Mouse (Mus musculus): ENCODE measurements at regions not wholly inside any gene's neighbourhood (a gene's known extent, or its start where the extent isn't known, plus 50 kb on each side); places are given as distances from the start of the nearest gene placed in this dataset.

DNA sequence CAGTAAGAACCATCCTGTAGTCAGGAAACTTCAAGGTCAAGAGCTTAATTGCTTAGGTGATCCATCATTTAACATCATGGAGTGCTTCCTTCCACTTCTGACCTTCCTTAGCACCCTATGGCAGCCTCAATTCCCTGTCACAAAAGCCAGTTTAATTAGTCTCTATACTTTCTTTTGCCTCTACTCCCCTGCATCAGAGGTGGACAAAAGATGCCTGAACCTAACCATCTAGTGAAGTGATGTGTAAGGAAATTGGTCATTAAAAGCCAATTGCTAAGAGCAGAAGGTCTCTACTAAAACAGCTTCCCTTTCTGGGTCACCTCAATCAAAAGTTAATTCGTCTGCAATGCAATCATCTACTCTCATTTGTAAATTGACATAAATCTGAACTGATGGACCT is 234.3 kb upstream of the Fbxl7 start:
- DNase-seq (ENCODE audit: low spot score), result no peak

DNA sequence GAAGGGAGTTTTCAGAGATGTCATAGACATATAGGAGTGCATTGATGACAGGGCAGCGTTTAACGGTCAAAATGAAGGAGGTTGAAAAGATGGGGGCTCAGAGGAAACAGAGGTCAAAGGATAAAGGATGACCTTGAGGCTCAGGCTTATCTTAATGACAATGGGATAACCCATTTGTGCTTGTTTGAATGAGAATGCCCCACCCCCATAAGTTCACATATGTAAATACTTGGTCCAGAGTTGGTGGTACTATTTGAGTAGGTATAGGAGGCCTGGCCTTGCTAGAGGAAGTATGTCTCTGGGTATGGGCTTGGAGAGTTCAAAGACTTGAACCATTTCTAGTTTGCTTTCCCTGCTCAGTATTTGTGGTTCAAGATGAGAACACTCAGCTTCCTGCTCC is 237.4 kb upstream of the Fbxl7 start:
- no peak for DNase-seq (ENCODE audit: low spot score)

DNA sequence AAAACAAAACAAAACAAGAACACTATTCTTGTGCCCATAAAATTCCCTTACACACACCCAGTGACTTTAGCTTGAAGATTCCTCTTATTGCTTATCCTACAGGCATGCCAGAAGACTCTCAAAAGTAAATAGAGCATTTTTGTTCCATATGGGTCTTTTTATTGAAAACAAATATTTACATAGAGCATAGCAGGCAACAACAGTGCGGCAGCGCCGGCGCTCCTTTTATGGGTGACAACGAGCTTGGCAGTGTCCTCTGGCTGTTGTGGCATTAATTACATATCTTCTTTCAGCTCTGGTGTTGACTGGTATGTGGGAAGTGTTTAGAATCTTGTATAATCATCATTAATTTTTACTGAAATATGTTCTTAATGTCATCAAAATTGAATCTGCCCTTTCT is 242.2 kb upstream of the Fbxl7 start:
- no peak for DNase-seq (ENCODE audit: low spot score)

DNA sequence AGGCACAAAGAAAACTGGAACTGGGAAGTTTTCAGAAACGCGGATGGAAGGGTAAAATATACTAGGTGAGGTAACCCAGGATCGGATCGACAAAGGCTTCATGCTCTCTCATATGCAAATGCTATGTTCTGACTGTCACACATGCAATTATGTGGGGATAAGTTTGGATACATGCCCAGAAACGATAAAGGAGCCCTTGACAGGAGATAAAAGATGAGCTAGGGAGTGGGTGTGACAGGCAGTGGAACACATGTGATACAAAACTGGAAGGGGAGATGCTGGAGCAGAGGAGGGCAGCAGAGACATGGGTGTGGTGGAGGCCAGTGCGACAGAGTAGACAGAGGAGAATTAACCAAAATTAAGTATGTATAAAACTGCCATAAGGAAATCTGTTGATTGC is 250.5 kb upstream of the Fbxl7 start:
- no peak for DNase-seq (ENCODE audit: low spot score)

DNA sequence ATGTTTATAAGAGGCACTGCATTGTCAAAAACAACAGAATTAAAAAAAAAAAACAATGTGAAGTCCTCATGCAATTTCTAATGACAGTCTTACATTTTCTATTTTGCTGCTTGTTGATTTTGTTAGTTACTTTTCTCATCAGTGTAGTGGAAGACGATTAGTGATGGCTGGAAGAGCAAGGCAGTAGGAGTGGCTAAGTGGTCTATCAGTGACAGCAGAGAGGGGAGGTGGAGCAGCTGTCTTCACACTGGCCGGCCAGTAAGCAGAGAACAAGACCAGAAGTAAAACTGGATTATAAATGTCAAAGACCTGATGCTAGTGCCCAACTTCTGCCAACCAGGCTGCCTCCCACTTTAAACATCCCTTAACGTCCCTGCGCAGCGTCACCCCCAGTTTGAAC is 265.6 kb upstream of the Fbxl7 start:
- DNase-seq (ENCODE audit: low spot score), result no peak

DNA sequence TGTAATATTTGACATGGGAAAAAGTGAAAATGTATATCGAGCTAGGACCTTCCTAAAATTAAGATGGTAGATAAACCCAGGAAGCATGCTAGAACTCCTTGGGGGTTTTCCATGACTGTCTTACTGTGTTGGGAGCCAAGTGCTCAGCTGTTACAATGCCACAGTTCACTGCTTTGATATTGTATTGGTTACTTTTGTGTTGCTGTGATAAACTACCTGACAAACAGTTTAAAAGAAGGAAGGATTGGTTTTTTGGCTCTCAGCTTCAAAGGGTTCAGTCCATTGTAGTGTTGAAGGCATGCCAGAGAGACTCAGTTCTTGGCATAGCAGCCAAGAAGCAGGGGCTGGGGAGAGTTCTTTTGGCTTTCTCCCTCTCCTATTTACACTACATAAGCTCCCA is 272.1 kb upstream of the Fbxl7 start:
- DNase-seq (ENCODE audit: low spot score), result no peak

DNA sequence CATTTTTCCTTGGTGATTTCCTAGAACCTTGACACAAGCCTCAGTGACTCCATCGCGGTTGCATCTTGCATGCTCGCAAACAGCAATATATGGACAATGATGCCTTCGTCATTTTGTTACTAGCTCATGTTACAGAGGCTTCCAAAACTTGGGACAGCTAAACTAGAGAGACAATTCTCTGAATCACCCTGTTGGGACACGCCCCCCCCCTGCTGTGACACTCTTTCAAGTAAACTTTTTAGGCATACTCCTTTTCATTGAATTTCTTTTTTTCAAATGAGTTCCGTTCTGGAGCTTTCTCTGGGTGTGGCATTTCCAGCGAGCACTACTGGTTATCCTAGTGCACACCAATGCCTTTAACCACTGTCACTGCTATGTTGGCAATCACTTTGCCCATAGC is 274.5 kb upstream of the Fbxl7 start:
- DNase-seq (ENCODE audit: low spot score), result no peak

DNA sequence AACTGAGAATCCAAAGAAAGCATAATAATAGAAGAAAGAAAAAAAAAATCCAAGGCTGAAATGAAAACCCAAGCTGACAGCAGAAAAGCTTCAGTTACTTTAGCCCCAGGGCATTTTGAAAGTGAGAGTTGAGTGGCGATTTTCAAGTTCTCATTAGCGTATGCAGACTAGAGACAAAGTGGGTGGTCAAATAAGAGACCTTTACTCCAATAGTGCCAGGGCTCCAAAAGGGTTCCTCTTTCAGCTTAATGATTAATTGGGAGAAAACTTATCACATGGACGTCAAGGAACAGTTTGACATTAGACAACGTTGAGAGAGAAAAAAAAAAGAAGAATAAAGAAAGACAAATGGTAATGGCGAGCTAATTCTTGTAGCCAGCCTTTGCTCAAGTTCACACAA is 278.1 kb upstream of the Fbxl7 start:
- no peak for DNase-seq (ENCODE audit: low spot score)

DNA sequence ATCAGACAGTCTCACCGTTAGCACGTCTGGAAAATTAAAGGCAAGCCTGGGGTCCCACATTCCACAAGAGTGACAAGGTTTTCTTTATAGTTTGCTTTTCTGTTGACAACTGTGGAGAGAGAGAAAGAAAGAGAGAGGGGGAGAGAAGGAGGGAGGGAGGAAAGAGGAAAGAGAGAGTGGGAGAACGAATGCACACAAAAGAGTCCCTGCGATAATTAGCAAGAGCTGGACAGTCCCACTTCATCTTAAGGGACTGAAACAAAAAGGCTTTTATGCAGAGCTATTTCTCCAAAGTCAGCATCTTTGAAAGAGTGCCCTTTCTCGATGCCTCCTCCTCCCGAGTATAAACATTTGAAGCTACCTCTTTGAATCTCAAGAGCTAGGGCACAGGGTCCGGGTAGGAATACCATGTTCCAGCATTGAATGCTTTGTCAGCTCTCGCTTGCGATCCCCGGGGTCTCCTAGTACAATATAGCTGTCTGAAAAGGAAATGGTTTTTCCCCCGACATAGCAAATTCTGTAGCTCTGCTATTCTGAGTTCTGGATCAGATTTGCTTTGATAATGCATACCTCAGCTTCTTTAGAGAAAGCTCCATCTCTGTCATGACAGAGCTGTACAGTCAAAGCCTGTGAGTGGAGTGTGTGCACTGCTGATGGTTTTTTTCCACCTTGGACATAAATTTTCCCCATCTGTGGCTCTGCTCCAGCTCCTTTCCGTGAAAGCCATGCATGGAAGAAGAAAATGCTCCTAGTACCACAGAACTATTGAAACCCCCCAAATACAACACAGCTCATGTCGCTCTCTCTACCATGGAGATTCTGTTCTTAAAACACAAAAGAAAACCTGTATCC is 282.9 kb upstream of the Fbxl7 start:
- no peak for DNase-seq (ENCODE audit: low spot score)

DNA sequence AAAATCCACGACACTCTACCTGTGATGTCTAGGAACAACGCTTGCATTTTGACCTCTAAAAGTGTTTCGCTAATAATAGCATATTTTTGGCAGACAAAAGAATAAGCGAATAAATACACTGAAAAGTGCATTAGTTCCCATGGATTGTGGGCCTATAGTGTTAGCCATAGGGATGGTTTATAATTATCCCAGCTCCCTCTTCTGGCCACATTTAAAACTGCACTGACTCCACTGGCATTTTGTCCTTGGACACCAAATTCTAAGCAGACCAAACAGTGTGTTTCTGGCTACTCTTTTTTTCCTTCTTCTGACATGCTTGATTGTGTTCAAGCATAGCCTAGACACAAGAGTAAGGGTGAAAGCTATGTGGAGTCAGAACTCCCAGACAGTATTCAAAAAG is 276.8 kb upstream of the Ank start:
- DNase-seq (ENCODE audit: low spot score), result peak; percentile 74

DNA sequence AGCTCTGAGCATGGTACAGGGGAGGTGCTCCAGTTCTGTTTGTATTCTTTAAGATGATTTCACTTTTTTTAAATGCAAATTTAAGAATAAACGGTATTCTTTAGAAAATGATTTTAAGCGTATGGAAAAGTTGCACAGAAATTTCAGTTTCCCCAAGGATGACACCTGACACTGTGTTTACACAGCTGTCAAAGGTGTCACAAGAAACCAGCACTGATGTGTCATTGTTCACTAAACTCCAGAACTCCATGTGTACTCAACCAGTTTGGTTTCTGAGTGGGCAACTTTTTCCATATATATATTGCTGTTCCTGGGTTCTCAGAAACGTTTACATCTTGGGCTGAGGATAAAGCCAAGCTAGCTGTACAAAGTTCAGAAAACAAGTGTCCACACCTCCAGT is 265.0 kb upstream of the Ank start:
- DNase-seq (ENCODE audit: low spot score), result no peak

DNA sequence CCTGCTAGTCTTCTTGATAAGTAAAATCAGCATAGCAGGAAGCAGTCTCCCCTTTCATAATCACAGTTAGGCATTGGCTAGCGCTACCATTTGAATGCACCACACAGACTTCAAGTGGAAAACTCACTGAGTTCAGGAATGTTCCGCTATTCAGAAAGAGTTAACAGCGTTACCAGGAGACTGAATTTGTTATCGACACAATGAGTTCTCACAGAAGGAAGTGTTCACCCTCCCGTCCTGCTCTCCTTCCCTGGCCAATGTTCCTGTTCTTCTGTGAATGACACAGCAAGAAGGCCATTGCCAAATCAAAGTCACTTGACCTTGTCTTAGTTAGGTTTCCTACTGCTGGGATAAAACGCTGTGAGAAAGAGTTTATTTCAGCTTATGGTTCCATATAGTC is 261.6 kb upstream of the Ank start:
- DNase-seq (ENCODE audit: low spot score), result no peak

DNA sequence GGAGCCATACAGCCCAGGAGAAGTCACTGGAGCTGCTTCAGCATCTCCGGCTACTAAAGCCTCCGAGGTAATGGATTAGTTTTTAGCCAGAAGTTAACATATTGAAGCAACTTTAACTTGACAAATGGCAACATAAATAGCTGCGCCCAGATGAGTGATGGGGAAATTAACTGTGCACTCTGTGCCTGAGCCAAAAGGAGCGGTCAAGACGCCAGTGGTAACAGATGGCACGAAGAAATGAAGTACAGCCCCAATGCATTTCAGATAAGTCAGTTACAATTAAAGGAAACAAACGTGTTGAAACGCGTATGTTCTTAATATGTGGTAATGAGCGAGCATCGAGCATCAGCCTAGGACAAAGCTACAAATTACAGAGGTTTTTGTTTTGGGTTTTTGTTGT is 259.0 kb upstream of the Ank start:
- no peak for DNase-seq (ENCODE audit: low spot score)

DNA sequence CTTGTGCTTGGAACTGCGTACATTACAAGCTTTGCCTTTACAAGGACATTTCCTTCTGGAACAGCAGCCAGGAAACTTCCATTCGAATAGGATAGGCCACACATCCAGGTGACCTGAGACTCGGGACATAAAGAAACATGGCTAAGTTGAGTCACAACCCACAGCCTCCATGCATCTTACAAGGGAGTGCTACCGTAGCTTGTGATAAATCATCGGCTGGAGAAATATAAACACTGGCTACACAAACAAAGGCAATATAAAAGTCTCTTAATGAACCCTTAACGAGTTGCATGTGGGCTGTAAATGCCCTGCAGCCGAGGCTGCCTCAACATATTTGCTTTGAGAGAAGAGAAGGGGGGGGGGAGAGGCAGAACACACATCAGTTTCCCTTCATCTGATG is 250.1 kb upstream of the Ank start:
- DNase-seq (ENCODE audit: low spot score), result no peak

DNA sequence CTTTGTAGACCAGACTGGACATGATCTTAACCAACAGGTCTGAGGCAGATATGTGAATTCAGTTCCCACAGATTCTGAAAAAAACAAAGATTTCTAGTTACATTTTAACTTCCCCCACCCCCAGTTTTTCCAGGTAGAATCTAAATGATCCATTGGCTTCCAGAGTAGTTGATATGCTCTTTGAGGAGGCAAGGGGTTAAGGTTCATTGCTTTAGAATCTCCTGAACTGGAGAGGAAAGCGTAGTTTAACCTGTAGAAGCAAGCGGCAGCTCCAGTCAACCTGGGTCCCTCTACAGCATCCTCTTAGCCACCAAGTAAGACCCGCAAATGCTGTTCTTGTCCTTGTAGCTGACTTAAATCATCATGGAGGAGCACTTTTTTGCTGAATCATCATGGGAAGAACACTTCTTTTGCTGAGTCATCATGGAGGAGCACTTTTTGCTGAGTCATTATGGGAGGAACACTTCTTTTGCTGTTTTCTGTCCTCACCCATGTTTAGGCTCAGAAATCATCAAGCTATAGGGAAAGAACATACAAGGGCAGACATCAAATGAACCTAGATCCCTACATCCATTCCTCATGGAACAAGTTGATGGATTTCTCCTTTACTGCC is 247.2 kb upstream of the Ank start:
- DNase-seq (ENCODE audit: low spot score), result no peak

DNA sequence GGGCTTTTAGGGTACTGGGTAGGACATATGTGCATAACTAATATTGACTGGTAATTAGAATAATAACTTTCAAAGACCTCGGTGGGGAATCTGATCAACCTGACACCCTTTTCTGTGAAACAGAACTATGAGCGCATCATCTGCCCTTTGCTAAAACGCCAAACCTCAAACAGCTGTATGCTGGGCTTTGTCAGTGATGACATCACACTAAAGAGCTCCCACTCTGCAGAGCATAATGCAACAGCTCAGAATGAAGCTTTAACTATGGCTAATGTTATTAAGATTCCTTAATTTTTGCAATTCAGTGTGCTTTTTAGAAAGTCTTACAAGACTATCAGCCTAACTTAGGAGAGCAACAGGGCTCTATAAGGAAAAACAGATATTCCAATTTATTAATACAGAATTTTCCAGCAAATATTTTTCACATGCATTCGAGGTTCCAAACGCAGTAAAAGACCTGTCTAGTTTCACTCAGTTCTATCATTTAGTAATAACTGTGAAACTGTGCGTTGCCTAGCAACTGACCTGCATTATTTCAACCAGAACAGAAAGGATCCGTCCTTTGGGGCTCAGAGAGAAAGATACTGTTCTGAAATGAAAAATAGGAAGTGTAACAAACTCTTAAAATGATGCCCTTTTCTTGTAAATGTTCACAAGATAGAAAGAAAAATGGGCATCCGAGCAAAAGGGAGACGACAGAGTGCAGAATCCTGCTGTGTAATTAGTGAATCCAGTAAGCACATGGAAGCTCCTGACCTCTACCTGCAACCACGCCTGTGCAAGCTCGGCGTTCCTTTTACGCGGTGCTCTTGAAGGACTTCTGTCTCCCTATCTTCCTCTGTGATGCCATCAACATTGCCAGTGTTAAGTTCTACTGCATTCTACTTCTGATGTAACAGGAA is 242.6 kb upstream of the Ank start:
- DNase-seq (ENCODE audit: low spot score), result no peak

DNA sequence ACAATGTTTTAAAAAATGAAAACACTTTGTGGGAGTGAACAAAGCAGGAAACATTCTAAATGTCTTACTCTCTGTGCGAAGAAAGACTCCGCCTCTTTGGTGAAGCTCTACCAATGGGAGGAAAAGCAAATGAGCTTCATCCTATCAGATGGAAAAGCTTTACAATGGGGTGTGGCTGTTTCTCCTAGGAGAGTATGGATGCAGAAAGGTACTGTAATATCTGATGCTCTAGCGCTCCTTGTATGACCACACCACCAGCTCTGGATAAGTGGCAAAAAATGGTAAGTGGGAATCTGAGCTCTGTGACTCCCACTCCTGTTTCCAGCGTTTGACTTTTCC is 242.0 kb upstream of the Ank start:
- DNase-seq (ENCODE audit: low spot score), result no peak

DNA sequence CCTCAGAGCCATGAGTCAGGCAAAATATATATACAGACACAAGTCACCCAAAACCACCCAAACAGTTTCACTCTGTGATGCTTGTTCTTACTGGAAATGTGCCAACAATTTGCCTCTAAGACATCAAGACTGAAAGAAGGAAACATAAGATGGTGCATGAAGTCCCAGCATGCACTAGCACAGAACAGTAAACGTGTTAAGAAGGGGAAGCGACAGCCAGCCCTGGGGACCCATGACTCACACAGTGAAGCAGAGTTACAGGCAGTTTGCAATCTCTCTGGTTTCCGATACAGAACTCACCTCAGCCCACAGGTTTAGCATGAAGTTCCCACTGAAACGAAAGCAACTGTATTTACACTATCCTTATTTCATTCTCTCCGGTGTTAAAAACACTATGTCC is 233.7 kb upstream of the Ank start:
- no peak for DNase-seq (ENCODE audit: low spot score)

DNA sequence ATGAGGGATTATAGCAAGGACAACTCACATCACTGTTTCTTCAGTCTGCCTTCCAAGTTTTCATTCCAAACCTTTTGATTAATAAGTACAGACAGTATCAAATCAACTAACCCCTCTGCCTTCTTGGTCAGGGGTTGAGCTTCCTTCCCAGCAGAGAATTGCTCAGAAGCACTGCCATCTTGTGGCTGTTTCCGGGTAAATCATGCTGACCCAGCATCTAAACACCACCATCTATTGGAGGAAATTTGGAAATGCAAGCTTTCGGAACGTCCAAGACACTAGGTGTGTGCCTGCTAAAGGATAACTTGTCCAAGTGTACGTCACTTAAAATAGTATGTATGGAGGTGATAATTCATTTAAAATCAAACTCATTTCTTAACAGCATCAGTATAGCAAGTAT is 231.7 kb upstream of the Ank start:
- DNase-seq (ENCODE audit: low spot score), result peak; percentile 59

DNA sequence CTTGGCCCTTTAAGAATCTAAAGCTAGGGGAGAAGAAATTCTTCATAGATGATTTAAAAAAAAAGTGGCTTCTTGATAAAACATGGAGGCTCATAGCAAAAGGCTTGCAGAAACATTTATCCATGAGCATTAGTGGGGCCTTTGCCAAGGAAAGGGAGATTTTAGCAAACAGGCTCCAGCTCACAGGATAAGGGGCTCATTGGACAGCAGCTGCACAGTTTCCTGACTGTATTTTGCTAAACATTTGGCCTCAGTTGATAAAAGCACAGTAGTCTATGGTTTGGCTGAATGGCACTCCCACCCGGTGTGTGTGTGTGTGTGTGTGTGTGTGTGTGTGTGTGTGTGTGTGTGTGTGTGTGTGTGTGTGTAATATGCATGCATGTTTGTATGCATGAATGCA is 228.2 kb upstream of the Ank start:
- DNase-seq (ENCODE audit: low spot score), result no peak

DNA sequence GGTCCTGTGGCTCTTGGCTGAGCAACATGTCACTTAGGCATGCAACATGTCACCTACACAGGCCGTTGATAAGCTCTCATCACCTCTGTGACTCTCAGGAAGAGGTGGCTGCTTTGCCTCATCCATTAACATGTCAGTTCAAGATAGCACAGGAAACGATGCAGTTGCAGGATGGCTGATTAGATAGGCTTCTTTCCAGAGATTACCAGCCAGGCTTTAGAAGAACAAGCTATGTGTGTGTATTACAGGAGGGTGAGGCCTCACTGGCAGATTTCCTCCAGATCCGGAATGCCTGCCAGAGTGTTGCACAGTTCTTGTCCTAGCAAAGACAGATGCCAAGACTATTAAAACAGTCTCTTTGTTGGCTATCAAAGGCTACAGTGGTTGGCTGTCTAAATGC is 220.2 kb upstream of the Ank start:
- DNase-seq (ENCODE audit: low spot score), result no peak

DNA sequence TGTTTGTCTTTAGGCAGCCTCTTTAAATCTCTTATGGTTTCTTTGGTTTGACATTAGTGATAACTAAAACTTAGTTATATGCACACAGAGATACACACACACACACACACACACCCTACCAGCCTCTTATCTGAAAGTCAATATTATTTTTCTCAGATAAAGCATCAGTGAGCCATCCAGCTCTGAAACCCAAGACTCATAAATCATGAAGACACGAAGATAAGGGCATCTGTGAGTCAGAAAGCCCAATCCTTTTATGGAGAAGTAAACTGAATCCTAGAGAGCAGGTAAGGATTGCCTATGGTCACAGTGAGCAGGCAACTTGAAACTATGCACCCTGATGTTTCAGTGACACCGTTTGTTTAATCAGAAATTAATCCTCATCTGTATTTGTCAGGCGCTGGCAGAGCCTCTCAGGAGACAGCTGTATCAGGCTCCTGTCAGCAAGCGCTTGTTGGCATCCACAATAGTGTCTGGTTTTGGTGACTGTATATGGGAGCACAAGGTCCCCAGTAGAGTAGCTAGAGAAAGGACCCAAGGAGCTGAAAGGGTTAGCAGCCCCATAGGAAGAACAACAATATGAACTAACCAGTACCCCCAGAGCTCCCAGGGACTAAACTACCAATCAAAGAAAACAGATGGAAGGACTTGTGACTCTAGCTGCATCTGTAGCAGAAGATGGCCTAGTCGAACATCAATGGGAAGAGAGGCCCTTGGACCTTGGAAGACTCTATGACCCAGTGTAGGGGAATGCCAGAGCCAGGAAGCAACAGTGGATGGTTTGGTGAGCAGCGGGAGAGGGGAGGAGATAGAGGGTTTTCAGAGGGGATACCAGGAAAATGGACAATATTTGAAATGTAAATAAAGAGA is 207.3 kb upstream of the Ank start:
- no peak for DNase-seq (ENCODE audit: low spot score)

Data from layer of hippocampus, adult 11-12 months (tissue).